Mouse (Mus musculus): ENCODE measurements at regions not wholly inside any gene's neighbourhood (a gene's known extent, or its start where the extent isn't known, plus 50 kb on each side); places are given as distances from the start of the nearest gene placed in this dataset.

DNA sequence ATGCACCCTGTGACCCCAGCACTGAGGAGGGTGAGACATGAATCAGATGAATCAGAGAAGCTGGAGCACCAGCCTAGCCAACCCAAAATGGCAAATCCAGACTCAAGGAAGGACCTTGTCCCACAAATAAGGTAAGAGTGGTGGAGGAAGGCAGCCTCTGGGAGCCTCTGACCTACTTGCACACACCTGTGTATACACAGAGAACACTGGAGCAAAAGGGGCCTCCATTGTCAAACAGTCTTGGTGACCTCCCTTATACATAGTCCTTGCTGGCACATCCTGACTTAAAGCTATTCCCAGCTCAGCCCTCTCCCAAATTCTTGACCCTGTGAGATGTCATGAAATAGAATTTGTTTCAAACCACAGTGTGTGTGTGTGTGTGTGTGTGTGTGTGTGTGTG lies 57.1 kb downstream of the Inhbb start:
- no peak for DNase-seq (ENCODE audit: low spot score)

DNA sequence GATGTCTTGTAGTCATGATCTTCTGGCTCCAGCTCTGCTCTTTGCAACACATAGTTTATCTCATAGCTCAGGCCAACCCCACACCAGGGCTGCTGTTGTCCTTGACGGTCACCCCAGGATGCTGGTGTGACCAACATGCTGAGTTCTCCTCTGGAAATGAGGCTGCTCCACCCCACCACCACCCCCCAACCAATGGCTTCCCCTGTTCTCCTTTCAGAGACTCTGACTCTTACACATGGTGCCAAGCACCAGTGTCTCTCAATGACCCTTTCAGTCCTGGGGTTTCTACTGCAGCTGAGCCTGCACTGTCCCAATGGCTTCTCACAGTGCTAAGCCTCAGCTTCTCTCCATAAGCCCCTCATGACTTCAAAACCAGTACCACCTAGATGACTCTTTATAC lies 64.0 kb downstream of the Inhbb start:
- no peak for DNase-seq (ENCODE audit: low spot score)

DNA sequence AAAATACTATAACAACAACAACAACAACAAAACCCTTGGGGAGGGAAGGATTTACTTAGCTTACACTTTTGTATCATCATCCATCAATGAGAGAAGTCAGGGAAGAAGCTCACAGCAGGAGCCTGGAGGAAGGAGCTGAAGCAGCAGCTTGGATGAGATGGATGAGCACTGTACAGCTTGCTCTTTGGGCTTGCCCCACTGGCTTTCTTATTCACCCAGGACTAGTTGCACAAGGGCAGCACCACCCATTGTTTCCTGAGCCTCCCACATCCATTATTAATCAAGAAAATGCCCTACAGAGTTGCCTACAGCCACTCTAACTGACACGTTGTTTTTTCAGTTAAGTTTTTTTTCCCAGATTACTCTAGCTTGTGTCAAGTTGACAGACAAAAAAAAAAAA lies 65.1 kb downstream of the Inhbb start:
- DNase-seq (ENCODE audit: low spot score) = no peak

DNA sequence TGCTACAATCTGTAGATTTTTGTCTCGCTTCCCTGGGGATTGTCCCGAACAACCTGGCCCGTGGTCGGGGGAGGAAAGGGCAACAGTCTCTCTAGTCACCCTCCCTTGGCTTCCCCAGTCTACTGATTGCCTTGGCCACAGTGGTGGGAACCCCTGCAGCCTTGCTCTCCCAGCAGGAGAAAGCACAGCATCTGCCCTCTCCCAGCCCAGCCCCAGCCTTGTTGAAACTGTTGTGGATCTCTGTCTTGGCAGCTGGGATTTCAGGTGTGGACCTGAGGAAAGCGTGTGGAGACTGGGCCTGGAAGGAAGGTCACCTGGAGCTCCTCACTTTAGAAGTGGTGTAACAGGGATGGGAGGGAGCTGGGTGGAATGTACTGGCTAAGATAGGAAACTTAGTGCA lies 66.6 kb downstream of the Inhbb start:
- DNase-seq (ENCODE audit: low spot score) = no peak

DNA sequence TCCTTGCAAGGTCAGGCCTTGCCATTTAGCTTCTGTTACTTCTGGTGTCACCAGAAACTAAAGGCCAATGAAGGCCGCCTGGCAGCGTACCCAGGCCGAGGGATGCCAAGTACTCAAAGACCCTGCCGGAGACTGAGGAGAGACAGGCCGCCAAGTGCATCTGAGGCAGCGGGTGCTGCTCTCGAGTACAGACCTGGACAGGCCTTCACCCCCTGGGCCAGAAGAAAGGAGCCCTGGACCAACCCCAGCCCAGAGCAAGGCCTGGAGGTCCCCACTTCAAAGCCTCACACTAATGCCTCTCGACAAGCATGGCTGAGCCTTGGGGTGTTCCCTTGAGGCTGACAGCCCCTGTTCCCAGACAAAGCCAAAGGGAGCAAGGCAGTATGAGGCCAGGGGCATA lies 70.5 kb downstream of the Inhbb start:
- DNase-seq (ENCODE audit: low spot score) = no peak

DNA sequence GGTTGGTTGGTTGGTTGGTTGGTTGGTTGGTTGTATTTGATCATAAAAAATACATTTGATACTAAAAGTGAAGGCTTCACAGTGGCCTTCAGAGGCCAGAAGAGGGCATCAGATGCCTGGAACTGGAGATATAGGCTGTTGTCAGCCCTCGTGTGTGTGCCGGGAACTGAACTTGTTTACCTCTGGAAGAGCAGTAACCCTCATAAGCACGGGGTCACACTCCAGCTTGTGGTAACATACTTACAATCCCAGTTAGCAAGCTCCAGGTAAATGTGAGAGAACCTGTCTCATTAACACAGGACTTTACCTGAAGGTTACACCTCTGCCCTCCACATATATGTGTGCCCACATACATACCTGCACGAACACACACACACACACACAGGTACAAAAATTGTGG lies 71.2 kb downstream of the Inhbb start:
- DNase-seq (ENCODE audit: low spot score) = no peak

DNA sequence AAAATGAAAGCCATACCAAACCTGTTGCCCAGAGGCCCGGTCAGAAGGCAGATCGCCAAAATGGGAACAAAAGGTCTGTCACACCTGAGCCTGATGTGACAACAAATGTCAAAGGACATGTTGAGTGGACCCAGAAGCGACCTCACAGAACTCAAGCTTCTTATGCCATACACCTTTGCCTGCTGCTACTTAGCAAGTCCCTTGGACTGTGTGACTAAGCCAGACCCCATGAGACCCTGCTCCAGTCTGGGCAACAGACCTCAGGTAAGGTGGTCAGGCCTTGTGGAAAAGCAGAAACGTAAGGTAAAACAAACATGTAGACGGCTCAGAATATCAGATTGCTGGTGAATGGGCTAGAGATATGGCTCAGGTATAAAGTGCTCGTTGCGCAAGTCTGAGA lies 71.8 kb downstream of the Inhbb start:
- no peak for DNase-seq (ENCODE audit: low spot score)

DNA sequence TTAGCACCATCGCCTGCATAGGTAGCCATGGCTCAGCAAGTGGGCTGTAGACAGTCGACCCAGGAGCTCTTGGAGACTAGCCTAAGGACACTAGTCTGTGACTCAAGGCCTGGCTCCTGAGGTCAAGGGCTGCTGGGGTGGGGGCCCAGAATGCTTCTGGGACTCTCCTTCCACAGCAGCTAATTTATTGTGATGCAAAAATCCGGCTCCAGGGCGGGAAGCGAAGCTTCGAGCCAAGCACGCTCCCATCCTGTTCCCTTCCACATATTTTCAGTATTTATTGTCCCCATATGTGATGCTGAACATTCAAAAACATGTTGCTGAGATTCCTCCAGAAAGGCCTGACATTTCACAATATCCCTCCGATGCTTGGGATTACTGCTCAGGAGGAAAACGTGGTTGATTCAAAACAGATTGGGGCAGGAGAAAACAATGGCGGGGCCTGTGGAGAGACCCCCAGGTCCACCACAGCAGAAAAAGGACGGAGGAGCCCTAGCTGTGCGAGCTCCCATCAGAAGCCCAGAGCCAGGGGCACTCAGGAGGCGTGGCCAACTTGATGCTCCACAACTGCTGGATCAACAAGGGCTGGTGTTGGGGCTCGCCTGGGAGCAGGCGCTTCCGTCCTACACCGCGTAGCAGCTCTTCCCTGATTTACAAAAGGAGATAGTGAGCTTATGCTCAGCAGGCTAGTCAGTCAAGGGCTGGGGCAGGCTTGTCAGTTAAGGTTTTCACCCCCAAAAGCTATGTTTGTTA lies 73.4 kb downstream of the Inhbb start:
- DNase-seq (ENCODE audit: low spot score) = peak; percentile 6

DNA sequence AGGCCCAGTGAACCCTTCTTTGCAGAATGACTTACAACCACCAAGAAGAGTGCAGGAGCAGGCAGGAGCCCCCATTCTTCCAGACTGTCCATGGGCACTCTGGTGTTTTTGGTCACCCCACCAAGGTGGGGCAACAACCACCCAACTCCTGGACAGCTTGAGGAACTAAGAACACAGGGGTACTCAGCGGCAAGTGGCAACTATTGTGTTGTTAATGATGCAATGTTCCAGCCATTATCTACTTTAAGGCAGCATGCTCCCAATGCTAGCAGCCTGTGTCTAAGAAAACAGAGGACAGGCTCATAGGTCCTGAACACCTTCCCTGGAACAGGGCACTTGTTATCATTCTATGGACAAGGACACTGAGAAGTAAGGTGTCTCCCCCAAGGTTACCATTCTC lies 74.3 kb downstream of the Inhbb start:
- no peak for DNase-seq (ENCODE audit: low spot score)

DNA sequence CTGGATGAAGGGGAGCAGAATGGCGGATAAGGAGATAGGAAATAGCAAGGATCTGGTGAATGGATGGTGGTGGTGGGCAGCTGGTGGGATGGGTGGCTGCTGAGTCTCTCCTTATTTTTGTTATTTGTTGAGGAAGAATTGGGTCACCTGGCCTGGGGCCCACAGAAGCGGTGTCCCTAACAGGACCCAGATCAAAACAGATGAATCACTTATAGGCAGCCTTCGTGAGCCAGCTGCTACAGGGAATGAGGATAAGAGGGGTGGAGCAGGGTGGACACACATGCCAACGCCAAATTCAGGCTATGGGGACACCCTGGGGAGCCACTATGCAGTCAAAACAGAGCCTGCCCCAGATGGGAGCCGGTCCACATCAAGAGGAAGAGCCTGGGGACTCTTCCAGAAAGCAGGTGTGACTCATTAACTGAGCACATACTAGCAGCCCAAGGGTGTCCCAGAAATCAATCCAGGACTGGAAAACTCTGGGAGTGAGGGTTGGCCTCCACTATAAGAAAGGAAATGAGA lies 75.4 kb downstream of the Inhbb start:
- DNase-seq (ENCODE audit: low spot score) = no peak

DNA sequence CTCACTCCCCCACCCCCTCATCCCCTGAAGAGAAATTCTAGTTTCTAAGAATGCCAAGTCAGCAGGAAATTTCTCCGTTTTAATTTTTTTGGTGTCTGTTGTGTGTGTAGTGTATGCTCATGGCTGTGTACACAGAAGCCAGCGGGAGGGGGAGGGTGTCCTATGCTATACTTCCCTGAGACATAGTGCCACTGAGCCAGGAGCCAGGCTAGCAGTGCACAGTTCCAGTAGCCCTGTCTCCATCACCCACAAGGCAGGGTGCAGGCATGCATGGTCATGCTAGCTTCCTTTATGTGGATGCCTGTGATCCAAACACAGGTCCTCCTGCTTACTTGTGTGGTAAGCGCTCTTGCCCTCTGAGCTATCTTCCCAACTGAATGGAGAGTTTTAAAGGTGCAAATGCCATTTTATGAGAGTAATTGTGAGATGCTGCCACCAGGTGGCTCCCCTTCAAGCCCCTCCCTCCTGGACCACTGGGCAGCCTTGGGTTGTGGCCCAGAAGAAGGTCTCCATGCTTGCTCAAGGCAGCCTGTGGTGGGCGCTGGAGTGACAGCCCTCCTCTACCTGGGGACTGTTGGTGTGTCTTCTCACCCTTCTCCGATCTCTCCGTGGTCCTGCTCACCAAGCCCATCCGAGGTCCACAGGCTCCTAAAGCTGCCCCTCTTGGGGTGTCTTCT lies 76.8 kb downstream of the Inhbb start:
- DNase-seq (ENCODE audit: low spot score) = no peak

DNA sequence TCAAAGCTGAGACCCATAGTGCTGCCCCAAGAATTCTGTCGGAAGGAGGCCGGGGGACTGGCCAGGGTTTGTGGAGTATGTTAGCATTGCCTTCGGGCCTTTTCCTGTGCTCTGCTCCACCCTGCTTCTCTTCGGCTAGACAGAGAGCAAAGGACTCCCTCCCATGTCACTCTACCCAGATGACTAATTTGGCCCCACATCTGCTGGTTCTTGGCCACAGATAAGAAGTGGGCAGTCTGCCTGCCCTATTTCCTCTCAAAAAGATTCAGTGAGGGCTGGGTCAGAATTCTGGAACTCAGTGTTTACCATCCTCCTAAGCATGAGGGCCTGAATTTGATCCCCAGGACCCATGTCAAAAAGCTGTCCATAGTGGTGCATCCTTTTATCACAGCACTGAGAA lies 78.0 kb downstream of the Inhbb start:
- no peak for DNase-seq (ENCODE audit: low spot score)

DNA sequence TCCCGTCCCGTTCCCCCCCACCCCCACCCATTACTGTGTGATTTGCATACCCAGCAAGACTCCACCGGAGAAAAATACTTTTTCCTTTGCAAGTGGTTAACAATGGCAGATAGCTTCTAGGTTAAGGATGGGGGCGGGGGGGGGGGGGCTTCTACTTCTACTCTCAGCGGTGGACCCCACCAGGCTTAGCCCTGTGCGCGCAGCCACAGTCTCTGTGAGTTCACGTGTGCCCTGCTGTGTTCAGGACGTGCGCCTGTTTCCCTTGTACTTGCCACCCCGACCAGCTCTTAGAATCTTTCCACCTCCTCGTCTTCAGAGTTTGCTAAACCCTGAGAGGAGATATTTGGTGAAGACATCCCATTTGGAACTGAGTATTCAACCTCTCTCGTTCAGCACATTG lies 86.9 kb downstream of the Inhbb start:
- DNase-seq (ENCODE audit: low spot score) = no peak

DNA sequence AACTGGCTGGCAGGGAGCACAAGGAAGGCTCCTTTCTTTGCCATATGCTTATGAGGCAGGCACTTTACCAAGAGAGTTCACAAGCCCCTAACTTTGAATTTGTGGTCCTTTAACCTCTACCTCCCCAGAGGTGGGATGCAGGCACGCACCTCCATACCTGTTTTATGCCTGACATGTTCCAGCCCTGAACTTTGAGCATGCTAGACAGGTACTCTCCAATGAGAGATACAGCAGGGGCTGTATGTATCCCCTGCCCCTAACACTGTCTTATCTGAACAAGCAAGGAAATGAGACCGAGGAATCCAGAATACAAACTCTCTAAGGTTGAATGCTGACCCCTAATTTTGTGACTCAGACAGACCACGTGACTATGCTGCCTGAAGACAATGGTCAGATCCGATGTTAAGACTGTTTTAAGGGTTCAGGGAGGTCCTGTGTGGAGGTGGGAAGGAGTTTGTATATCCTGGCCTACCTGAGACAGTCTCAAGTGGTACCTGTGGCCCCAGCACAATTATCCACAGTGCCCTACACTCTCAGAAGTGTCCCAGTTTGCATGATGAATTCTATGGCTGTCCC lies 91.2 kb downstream of the Inhbb start:
- no peak for DNase-seq (ENCODE audit: low spot score)

DNA sequence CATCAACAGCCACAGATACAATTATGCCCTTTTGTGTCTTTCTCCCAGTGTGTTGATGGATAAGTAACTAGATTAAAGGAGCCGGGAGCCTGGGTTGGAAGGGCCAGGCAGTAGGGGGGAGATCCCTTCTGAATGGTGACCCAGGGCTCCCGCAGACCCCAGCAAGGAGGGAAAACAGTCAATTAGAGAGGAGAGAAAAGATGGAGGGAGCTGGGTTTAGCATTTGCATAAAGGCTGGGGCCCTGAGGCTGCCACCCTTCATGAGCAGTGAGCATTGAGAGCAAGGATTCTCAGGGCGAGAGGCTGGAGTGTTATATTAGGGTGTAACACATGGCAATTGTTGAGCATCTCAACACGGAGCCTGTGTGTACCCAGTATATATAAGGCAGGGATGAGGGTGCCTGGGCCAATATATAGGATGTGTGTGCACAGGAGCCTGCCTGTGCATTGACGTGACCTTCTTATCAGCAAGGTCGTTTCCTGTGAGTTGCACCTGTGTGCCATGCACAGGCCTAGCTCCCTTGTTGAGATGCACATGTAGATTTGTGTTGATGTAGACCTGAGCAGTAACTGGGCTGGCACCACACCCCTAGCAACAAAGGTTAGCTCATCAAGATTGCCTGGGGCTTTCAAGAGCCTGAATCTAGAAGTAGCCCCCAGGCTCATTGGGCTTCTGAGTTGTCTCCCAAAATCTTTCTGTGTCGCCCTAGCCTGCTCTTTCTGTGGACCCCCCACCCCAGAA lies 92.2 kb downstream of the Inhbb start:
- no peak for DNase-seq (ENCODE audit: low spot score)

DNA sequence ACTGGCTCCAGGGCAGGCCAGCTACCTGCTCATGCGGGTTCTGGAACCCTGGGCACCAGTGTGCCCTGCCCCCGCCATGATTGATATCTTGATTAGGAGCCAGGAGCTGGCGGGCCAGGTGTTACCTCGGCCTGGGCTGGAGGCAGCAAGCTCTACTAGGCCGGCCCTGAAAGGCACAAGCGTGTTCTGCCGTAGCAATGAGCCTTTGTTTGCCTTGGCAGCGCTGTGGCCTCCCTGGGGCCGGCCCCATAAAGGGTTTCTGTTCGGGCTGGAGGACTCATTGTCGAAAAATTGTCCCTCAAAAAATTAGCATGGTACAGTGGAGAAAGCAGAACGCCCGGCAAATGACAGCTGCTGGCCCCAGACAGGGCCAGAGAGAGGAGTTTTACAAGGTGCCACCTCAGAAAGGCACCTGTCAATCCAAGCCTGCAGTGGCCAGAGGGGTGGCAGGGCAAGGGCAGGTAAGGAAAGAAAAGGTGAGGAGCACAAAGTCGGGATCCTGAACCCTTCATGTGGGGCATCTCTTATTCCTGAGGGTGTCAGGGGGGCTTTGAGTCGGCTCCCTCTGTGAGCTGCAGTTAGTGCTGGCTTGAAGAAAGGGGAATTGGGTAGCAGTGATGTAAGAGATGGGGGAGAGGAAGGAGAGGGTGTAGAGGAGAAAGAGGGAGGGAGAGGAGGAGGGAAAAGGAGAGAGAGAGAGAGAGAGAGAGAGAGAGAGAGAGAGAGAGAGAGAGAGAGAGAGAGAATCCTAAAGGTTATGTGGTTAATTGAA lies 92.9 kb downstream of the Inhbb start:
- DNase-seq (ENCODE audit: low spot score) = no peak

DNA sequence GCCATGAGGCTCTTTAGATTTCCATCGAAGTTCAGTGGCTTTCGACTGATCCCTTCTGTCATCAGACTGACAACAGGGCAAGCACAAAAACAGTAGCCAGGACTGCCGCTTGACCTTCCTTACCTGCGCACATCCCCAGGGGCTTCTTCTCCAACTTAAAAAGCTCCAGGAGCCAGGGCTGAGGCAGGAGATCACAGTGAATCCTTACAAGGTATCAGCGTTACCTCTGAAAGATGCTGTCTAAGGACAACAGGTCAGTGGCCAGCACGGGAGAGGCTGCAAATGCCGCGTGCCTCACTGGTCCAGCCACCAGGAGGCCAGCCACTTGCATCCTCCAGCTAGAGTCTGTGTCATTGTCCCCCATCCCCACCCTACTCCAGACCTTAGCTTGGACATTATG lies 97.5 kb downstream of the Inhbb start:
- no peak for DNase-seq (ENCODE audit: low spot score)

DNA sequence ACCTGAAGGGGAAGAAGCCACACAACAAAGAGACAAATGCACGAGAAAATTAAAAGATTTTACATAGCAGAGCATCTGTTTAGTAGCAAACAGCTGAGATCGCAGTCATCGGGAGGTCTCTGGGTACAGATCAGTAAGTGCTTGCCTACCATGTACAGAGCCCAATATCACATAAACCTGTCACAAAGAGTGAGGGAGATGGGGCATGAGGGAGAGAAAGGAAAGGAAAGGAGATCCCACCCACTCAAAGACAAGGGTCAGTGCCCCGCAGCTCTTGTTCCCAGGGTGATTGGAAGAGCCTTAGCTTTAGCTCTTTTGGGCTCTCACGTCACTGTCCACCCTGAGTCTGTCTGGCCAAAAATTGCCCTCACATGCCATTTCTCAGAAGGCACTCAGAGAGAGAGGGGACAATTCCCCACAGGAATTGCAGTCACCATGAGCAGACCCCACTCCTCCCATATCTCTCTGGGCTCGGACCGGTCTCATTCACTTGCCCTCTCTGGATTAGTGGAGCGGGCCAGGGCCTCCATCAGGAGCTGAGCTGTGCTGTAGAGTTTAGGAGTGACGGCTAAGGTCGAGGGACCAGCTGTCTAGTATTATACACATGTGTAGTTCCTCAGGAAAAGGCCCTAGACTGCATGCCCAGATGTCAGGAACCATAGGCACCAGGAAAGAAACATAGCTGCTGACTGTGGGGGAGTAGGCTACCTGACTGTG lies 99.6 kb downstream of the Inhbb start:
- DNase-seq (ENCODE audit: low spot score) = no peak

DNA sequence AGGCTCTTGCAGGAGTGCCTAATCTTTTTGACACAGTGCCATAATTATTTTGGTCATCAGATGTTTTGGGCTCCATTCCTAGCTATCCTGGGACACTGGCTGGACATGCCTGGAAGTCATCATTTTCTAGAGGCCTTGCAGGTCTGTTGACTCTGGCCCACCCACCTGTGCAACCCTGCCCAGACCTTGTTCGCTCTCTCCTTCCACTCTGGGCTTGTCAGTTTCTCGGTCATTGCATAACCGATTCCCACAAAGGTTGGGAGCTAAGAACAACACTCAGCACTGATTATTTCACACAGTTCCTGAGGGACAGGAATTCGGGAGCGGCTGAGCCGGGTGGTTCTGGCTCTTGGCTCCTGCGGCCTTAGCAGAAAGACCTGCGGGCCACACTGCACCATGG lies 100.2 kb downstream of the Inhbb start:
- DNase-seq (ENCODE audit: low spot score) = no peak

DNA sequence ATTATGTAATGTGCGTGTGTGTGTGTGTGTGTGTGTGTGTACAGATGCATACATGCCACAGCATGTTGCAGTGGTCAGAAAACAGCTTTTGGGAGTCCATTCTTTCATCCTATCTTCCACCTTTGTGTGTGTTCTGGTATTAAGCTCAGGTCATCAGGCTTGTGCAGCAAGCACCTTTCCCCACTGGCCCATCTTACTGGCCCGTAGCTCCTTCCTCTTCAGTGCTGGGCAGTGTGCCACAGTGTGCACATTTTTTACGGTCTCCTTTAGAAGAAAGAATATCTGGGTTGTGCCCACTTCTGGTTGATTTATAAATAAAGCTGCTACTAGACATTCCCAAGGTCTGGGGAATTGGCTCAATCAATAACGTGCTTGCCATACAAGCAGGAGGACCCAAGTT lies 105.0 kb downstream of the Inhbb start:
- no peak for DNase-seq (ENCODE audit: low spot score)

DNA sequence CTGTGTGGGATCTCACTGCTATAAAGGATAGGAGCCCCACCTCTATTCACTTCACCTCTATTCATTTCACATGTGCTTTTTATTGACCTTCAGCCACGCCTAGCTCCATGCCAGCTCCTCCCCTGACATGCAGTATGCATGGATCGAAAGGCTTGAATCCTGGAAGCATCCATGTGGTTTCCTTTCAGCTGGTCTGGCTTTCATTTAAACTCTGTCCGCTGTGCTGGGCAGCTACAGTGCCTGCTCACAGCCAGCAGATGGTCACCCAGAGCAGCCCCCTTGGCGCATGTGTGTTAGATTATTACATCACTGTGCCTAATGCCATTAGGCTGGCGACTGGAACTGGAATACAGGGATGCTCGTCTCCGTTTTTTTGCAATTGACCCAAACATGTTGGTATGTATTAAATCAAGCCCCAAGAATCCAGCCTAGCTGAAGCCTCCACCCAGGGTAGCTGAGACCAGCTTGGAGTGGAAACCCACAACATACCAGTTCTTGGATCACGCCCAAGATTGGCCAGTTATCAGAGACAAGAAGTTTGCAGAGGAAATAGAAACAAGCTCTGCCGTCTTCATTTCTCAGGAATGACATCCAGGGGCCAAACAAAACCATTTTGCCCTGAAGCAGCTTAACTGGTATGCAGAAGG lies 113.2 kb downstream of the Inhbb start:
- no peak for DNase-seq (ENCODE audit: low spot score)
